Mouse (Mus musculus) midbrain, embryonic 15.5 days (tissue): ENCODE data around the gene Rnf144b. TPM values are rescaled to one million over a fixed set of nuclear protein-coding genes. Genes with fewer than 3 reads are reported as not detected.

ENCODE experiments used
- polyA plus RNA-seq: library from polyadenylated mRNA; unstranded; fragments of >200 nt; fragmentation: Nextera tagmentation; extraction: Ambion mirVana; gene quantifications from 2 replicates; pipeline ENCODE4 v1.2.1, GENCODE M21; 2015

Rnf144b gene
- polyA plus RNA-seq, 1 experiment from 2014 or later, result 0.74 TPM

Other genes starting within 250 kb of the Rnf144b start
- gene Kif13a, start 192.8 kb upstream of the Rnf144b start, polyA plus RNA-seq, result 11.9 and 14.1 TPM in 2 replicates
- gene Nhlrc1, start 107.8 kb upstream of the Rnf144b start, polyA plus RNA-seq, result 17.6 and 19.1 TPM in 2 replicates
- 19.8 and 21.8 TPM in 2 replicates for gene Kdm1b, start 79.2 kb upstream of the Rnf144b start, polyA plus RNA-seq
- gene Tpmt, start 77.9 kb upstream of the Rnf144b start, polyA plus RNA-seq, result 21.6 and 25.3 TPM in 2 replicates
- gene Dek, start 16.5 kb upstream of the Rnf144b start, polyA plus RNA-seq, result 112 and 122 TPM in 2 replicates